Mouse (Mus musculus) midbrain, embryonic 11.5 days (tissue): ENCODE measurements at regions not wholly inside any gene's neighbourhood (a gene's known extent, or its start where the extent isn't known, plus 50 kb on each side); places are given as distances from the start of the nearest gene placed in this dataset.

Source experiments
- ATAC-seq: fragments of 200-750 bp; cut with Nextera tagmentation; 2 replicates; pipeline ENCODE4 v1.8.0; 2017; ENCODE audit warnings: moderate TSS enrichment, moderate library complexity; ENCODE audit not compliant: low FRiP score
- DNase-seq: peaks from one replicate; pipeline ENCODE4 v3.0.0; 2015; ENCODE audit warnings: low spot score; ENCODE audit errors: missing footprints
- H3K27ac ChIP-seq: fragments of 300-500 bp; sonication (generic); 2 replicates; pipeline ENCODE4 v1.5.1; 2014; ENCODE audit warnings: low read depth, low read length
- H3K27me3 ChIP-seq: fragments of 300-500 bp; sonication (generic); 2 replicates; pipeline ENCODE4 v1.6.1; 2014; ENCODE audit warnings: mild to moderate bottlenecking, low read length, moderate library complexity, mixed read lengths; ENCODE audit not compliant: control insufficient read depth, insufficient read depth
- H3K36me3 ChIP-seq: fragments of 300-500 bp; sonication (generic); 2 replicates; pipeline ENCODE4 v1.6.1; 2014; ENCODE audit warnings: mild to moderate bottlenecking, low read length, moderate library complexity, mixed read lengths; ENCODE audit not compliant: control insufficient read depth, insufficient read depth
- H3K4me1 ChIP-seq: fragments of 300-500 bp; sonication (generic); 2 replicates; pipeline ENCODE4 v1.6.1; 2014; ENCODE audit warnings: low read length; ENCODE audit not compliant: control insufficient read depth, insufficient read depth
- H3K4me2 ChIP-seq: fragments of 300-500 bp; sonication (generic); 2 replicates; pipeline ENCODE4 v1.6.1; 2014; ENCODE audit warnings: mild to moderate bottlenecking, moderate library complexity
- H3K4me3 ChIP-seq: fragments of 300-500 bp; sonication (generic); 2 replicates; pipeline ENCODE4 v1.5.1; 2014; ENCODE audit warnings: low read depth, low read length
- H3K9ac ChIP-seq: fragments of 300-500 bp; sonication (generic); 2 replicates; pipeline ENCODE4 v1.6.1; 2014; ENCODE audit warnings: low read length
- H3K9me3 ChIP-seq: fragments of 300-500 bp; sonication (generic); 2 replicates; pipeline ENCODE4 v1.6.1; 2016; ENCODE audit warnings: low read length; ENCODE audit not compliant: control insufficient read depth
- WGBS: fragments of 180-500 bp; shearing (Covaris S2); extraction: QIAGEN DNeasy Blood & Tissue Kit; methylation state at CpG from one replicate; pipeline ENCODE4 v1.1.7; 2014; 5-methylcytosine and 5-hydroxymethylcytosine counted together

GRCm38 (mm10) chr5:33519394-33519793 lies 85.6 kb upstream of the Nkx1-1 start:
- no peak for ATAC-seq
- no peaks in the 10 kb centered on the region; the same call in 1 of the 2 replicates for H3K27me3 ChIP-seq
- peaks cover 2% of the 10 kb centered on the region for H3K4me1 ChIP-seq
- DNase-seq = no peak
- no peak overlapping the region for H3K4me2 ChIP-seq
- H3K4me3 ChIP-seq = no peak overlapping the region
- H3K27ac ChIP-seq = no peak overlapping the region
- 91% methylated on average over 3 of the region's 3 CpGs for WGBS
- H3K9me3 ChIP-seq = no peaks in the 10 kb centered on the region
- no peaks in the 10 kb centered on the region for H3K36me3 ChIP-seq
- H3K9ac ChIP-seq = no peak overlapping the region

GRCm38 (mm10) chr5:33518860-33519259 lies 85.1 kb upstream of the Nkx1-1 start:
- H3K27ac ChIP-seq = no peak overlapping the region
- DNase-seq (no peak), ATAC-seq (no peak)
- no peaks in the 10 kb centered on the region; the same call in 1 of the 2 replicates for H3K27me3 ChIP-seq
- no peak overlapping the region for H3K4me2 ChIP-seq
- H3K36me3 ChIP-seq = no peaks in the 10 kb centered on the region
- H3K4me1 ChIP-seq = peaks cover 2% of the 10 kb centered on the region
- 21% methylated on average over 6 of the region's 6 CpGs for WGBS
- no peak overlapping the region for H3K9ac ChIP-seq
- H3K9me3 ChIP-seq = no peaks in the 10 kb centered on the region
- no peak overlapping the region for H3K4me3 ChIP-seq

- WGBS = 70% methylated on average over 8 of the region's 8 CpGs
- no peak for ATAC-seq
- Histone ChIP-seq H3K36me3 (no peaks in the 10 kb centered on the region), H3K27me3 (no peaks in the 10 kb centered on the region; the same call in 1 of the 2 replicates), H3K9me3 (no peaks in the 10 kb centered on the region), H3K9ac (no peak overlapping the region), H3K4me2 (no peak overlapping the region), H3K4me1 (peaks cover 9% of the 10 kb centered on the region), H3K4me3 (no peak overlapping the region), H3K27ac (no peak overlapping the region)
- no peak for DNase-seq
These were observed 83.8 kb upstream of the Nkx1-1 start for GRCm38 (mm10) chr5:33517625-33518024.

- H3K36me3 ChIP-seq = no peaks in the 10 kb centered on the region
- no peak overlapping the region for H3K4me3 ChIP-seq
- peaks cover 23% of the 10 kb centered on the region for H3K4me1 ChIP-seq
- no peak overlapping the region for H3K27ac ChIP-seq
- no peaks in the 10 kb centered on the region for H3K9me3 ChIP-seq
- 94% methylated on average over 3 of the region's 3 CpGs for WGBS
- ATAC-seq (no peak), DNase-seq (no peak)
- H3K4me2 ChIP-seq = no peak overlapping the region
- H3K9ac ChIP-seq = no peak overlapping the region
- no peaks in the 10 kb centered on the region for H3K27me3 ChIP-seq
These were observed 82.4 kb upstream of the Nkx1-1 start for GRCm38 (mm10) chr5:33516211-33516610.

GRCm38 (mm10) chr5:33512253-33512884 lies 78.6 kb upstream of the Nkx1-1 start:
- 35% methylated on average over 22 of the region's 22 CpGs for WGBS
- H3K27ac ChIP-seq = peak overlapping the region; percentile 72
- H3K9me3 ChIP-seq = no peaks in the 10 kb centered on the region
- H3K9ac ChIP-seq = peak overlapping the region; percentile 51
- H3K4me3 ChIP-seq = no peak overlapping the region
- H3K27me3 ChIP-seq = no peaks in the 10 kb centered on the region
- no peaks in the 10 kb centered on the region for H3K36me3 ChIP-seq
- peak overlapping the region; percentile 39 for H3K4me2 ChIP-seq
- ATAC-seq (peak; percentile 69), DNase-seq (peak; percentile 93)
- peaks cover 23% of the 10 kb centered on the region for H3K4me1 ChIP-seq

GRCm38 (mm10) chr5:33511529-33512252 lies 77.9 kb upstream of the Nkx1-1 start:
- peaks cover 23% of the 10 kb centered on the region for H3K4me1 ChIP-seq
- DNase-seq = peak; percentile 94
- no peaks in the 10 kb centered on the region for H3K9me3 ChIP-seq
- peak overlapping the region; percentile 39 for H3K4me2 ChIP-seq
- peak overlapping the region; percentile 72 for H3K27ac ChIP-seq
- H3K4me3 ChIP-seq = no peak overlapping the region
- WGBS = 28% methylated on average over 25 of the region's 25 CpGs
- no peaks in the 10 kb centered on the region for H3K36me3 ChIP-seq
- ATAC-seq = peak; percentile 79
- no peaks in the 10 kb centered on the region for H3K27me3 ChIP-seq
- H3K9ac ChIP-seq = peak overlapping the region; percentile 51

- H3K4me3 ChIP-seq = no peak overlapping the region
- WGBS = 69% methylated on average over 13 of the region's 13 CpGs
These were observed 72.0 kb upstream of the Nkx1-1 start for GRCm38 (mm10) chr5:33505786-33506185.

DNA sequence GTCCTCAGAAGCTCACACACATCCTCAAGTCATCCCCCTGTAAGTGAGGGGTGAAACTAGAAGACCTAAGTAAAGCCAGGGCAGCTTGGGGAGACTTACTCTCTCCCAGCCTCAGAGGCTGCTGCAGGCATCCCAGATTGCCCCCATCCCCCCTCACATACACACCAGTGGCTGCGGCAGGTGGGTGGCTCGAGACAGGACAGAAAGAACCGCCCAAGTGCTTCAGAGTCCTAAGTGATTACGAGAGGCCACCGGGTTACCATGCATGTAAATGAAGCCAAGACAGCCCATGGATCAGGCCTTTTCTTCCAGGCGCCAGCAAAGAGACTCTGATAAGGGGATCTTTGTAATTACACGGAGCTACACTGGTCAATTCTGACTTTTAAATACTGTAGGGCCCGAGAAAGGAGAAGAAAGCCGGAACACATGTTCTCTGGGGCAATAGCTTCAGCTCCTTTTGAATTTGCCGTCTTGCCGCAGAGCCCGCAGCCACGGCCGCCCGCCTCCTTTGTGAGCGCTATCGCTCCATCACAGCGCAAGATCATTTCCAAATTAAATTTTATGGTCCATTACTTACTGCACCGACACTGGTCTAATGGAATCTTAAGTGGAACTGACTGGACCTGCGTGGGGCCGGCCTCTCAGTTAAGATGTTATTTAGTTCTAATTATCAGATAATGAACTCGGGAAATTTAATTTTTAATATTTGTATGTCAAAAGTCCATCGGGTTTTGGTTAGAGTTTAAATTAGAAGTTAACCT lies 68.1 kb upstream of the Nkx1-1 start:
- no peaks in the 10 kb centered on the region for H3K36me3 ChIP-seq
- no peak overlapping the region for H3K4me3 ChIP-seq
- H3K4me1 ChIP-seq = peaks cover 18% of the 10 kb centered on the region
- H3K9me3 ChIP-seq = no peaks in the 10 kb centered on the region
- no peaks in the 10 kb centered on the region; the same call in 1 of the 2 replicates for H3K27me3 ChIP-seq
- H3K27ac ChIP-seq = no peak overlapping the region
- ATAC-seq (peak; percentile 36; the same call in 1 of the 2 replicates), DNase-seq (no peak)
- peak overlapping the region; percentile 27 for H3K9ac ChIP-seq
- peak overlapping the region; percentile 14 for H3K4me2 ChIP-seq
- 50% methylated on average over 23 of the region's 23 CpGs for whole genome bisulfite sequencing

More at GRCm38 (mm10) chr5:33505786-33506185, 72.0 kb upstream of the Nkx1-1 start:
- no peak for ATAC-seq
- Histone ChIP-seq H3K9ac (no peak overlapping the region), H3K27me3 (no peaks in the 10 kb centered on the region), H3K27ac (no peak overlapping the region), H3K9me3 (no peaks in the 10 kb centered on the region), H3K36me3 (no peaks in the 10 kb centered on the region), H3K4me2 (no peak overlapping the region), H3K4me1 (peaks cover 16% of the 10 kb centered on the region)
- no peak for DNase-seq
